Mouse (Mus musculus) ES-E14 (cell line): ENCODE measurements around the gene Gm11627. TPM values are rescaled to one million over a fixed set of nuclear protein-coding genes. Genes with fewer than 3 reads are reported as not detected.
A peak's percentile ranks its signal among the peaks of the same experiment; 100 is the strongest.

Source experiments
- DNase-seq: peaks from one replicate; pipeline ENCODE4 v3.0.0-alpha.2; 2013; ENCODE audit warnings: low read depth, low spot score
- H3K27ac ChIP-seq: 2 replicates; pipeline ENCODE4 v1.5.1; 2012; ENCODE audit warnings: low read depth, mild to moderate bottlenecking, low read length, moderate library complexity, mixed read lengths; ENCODE audit not compliant: poor library complexity, insufficient read depth, severe bottlenecking
- H3K36me3 ChIP-seq: 2 replicates; pipeline ENCODE4 v1.6.1; 2012; ENCODE audit warnings: mild to moderate bottlenecking, low read length, moderate library complexity, mixed read lengths; ENCODE audit not compliant: control insufficient read depth, poor library complexity, insufficient read depth, severe bottlenecking
- H3K4me1 ChIP-seq, 2 experiments: fragments of 150-350 bp in 1 of 2; sonication (generic) in 1 of 2; 2 replicates each; pipeline ENCODE4 v1.6.1; 2012; ENCODE audit warnings: low read length in 2 of 2, mild to moderate bottlenecking in 1 of 2, mixed read lengths in 1 of 2; ENCODE audit not compliant: control insufficient read depth in 2 of 2, insufficient read depth in 2 of 2, poor library complexity in 1 of 2
- H3K4me3 ChIP-seq, 2 experiments: fragments of 150-350 bp in 1 of 2; sonication (generic) in 1 of 2; 2 replicates each; pipeline ENCODE4 v1.5.1; 2012; ENCODE audit warnings: low read length in 2 of 2, low read depth in 1 of 2, mild to moderate bottlenecking in 1 of 2, mixed read lengths in 1 of 2; ENCODE audit not compliant: insufficient read depth in 1 of 2, poor library complexity in 1 of 2, severe bottlenecking in 1 of 2
- H3K9ac ChIP-seq: 2 replicates; pipeline ENCODE4 v1.6.1; 2012; ENCODE audit warnings: low read depth, mild to moderate bottlenecking, low read length, mixed read lengths; ENCODE audit not compliant: poor library complexity, insufficient read depth, severe bottlenecking
- H3K9me3 ChIP-seq: fragments of 150-350 bp; sonication (generic); 2 replicates; pipeline ENCODE4 v1.6.1; 2012; ENCODE audit warnings: low read depth, mild to moderate bottlenecking, low read length; ENCODE audit not compliant: control insufficient read depth, insufficient read depth
- CHD2 ChIP-seq: IDR thresholded peaks from 2 replicates; pipeline ENCODE4 v1.6.1; 2014; ENCODE audit warnings: mild to moderate bottlenecking, low read depth, low read length, inconsistent platforms
- HCFC1 ChIP-seq: IDR thresholded peaks from 2 replicates; pipeline ENCODE4 v1.6.1; 2012; ENCODE audit warnings: low read length, inconsistent platforms, borderline replicate concordance; ENCODE audit not compliant: insufficient read depth
- MAFK ChIP-seq: IDR thresholded peaks from 2 replicates; pipeline ENCODE4 v1.6.1; 2014; ENCODE audit warnings: mild to moderate bottlenecking, low read depth, low read length, inconsistent platforms; ENCODE audit not compliant: insufficient read depth
- ZC3H11A ChIP-seq: IDR thresholded peaks from 2 replicates; pipeline ENCODE4 v1.6.1; 2012; ENCODE audit warnings: low read depth, mild to moderate bottlenecking, inconsistent platforms, low read length, borderline replicate concordance
- ZNF384 ChIP-seq: IDR thresholded peaks from 2 replicates; pipeline ENCODE4 v1.6.1; 2012; ENCODE audit warnings: low read depth, low read length, inconsistent platforms
- in situ Hi-C, 2 experiments: fragments of 600-800 bp; cut with MboI; formaldehyde crosslinking; loops; one replicate each; pipeline ENCODE4 v1.15.1; 2025; ENCODE audit warnings: low sequenced_read_pairs in 2 of 2, inconsistent platforms in 1 of 2; ENCODE audit not compliant: unreplicated experiment in 2 of 2
- total RNA-seq: library from RNA; depleted of rRNA; stranded (reverse); fragments of 300-350 nt; gene quantifications from 2 replicates; pipeline ENCODE4 v1.2.3, GENCODE M21; 2012; rRNA removed

Gm11627 gene
- 5.2 and 7.5 TPM in 2 replicates for total RNA-seq

DNA sequence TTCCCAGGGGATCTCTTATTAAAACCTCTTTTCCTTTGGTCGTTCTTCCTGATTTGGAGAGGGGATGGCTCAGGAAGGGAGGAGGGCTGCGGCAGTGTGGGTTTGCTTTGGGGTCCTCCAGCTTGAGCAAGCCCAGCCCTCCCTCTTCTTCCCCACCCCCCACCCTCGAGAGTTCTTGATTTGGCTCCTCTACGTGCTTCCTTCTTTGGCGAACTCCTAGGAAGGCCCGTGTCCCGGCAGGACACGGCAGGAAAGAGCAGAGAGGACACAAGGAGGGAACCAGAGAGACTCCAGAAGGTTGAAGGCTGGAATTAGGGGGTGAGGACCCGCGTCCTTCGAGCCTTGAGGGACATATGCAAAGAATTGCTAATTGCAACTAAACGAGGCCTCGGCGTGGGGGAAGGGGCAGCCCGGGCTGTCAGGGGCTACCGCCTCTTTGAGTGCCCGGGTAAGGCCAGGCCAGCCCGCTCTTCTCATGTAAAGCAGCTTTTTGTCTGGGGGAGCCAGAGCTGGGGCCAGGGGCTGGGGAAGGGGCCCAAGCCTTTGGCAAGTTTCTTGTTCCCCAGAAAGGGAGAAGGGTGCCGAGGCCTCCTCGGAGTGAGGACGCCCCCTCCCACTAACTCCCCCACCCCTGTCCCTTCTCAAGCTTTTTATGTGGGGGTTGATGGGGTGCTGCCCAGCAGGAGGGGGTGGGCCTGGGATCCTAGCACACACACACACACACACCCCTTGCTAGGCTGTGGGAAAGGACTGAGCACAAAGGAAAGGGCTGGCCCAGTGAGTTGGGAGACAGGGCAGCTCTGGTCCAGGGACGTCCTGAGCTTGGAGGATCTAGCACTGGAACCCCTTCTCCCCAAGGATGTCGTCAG, at the start of gene Gm11627:
Gene Gm11627 (minus strand): TSS at position 297 of the 869 bp plus-strand sequence.
- in situ Hi-C loops = no loop called here
- peak within 1 kb of the TSS; percentile 89 for H3K27ac ChIP-seq
- H3K4me1 ChIP-seq = peaks cover 13 to 35% of the 10 kb centered on the region in 2 experiments
- no peaks in the 10 kb centered on the region for H3K36me3 ChIP-seq
- DNase-seq = no peak
- peak within 1 kb of the TSS; percentile 66 for H3K9ac ChIP-seq
- no peaks in the 10 kb centered on the region for H3K9me3 ChIP-seq
- peak within 1 kb of the TSS; percentile 55 to 64 for H3K4me3 ChIP-seq
- TF ChIP-seq CHD2 (no peak), ZNF384 (no peak), ZC3H11A (no peak), MAFK (no peak), HCFC1 (no peak)

DNA sequence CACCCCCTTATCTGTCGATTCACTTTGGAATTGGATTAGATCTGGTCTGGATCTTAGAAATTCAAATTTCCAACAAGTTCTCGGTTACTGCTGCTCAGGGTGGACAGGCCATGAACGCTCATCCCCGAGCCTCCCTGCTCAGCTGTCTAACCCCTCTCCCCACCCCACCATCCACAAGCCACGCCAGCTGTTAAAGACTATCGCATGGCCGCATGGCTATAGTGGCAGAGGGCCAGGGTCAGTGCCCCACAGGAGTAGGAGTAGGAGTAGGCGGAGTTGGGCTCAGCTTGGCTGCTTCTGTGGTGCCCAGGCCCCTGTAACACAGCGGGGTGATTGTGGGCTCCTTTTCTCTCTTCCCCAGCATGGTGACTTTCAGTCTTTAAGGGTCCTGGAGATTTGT, 49.3 kb upstream of the Gm11627 start:
- Histone ChIP-seq H3K36me3 (no peaks in the 10 kb centered on the region), H3K4me3 (no peak overlapping the region), H3K9ac (no peak overlapping the region), H3K27ac (no peak overlapping the region), H3K4me1 (peaks cover 0 to 31% of the 10 kb centered on the region in 2 experiments; a peak in 2 of 4 replicates), H3K9me3 (no peaks in the 10 kb centered on the region)
- TF ChIP-seq CHD2 = no peak
- TF ChIP-seq HCFC1 = no peak
- no peak for TF ChIP-seq ZNF384
- no peak for TF ChIP-seq ZC3H11A
- no peak for TF ChIP-seq MAFK
- no peak for DNase-seq
- in situ Hi-C loops = no loop called here

DNA sequence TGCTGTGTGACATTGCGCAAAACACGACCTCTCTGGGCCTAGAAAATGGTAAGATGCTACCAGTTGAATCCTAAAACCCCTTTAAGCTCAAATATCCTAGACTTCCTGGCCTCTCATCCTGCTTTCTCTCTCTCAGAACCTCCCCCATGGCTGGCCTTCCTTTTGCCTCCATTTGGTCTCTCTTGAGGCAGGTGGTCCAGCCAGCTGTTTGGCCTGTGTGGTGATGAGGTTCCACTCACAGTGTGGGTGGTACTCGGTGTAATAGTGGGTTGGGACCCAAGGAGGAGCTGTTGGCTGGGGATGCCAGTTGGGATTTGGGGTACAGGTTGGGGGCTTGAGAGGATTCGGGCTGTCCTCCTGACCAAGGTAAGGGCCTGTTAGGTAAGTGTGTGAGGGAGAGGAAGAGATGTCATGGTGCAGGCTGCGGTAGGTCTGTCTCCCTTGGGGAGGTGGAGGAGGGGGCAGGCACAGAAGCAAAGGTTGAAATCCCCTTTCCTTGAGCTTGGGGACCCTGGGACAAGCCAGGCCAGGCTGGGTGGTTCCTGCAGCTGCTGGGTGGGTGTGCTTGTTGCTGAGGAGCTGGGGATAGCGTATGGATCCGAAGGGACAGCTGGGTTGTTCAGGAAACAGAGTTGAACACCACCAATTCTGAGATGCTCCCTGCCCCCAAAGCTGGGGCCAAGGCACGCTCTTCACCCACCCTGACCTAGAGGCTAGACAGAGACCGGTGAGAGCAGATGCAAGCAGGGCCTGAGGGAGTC, 48.1 kb upstream of the Gm11627 start:
- no peak overlapping the region for H3K9ac ChIP-seq

DNA sequence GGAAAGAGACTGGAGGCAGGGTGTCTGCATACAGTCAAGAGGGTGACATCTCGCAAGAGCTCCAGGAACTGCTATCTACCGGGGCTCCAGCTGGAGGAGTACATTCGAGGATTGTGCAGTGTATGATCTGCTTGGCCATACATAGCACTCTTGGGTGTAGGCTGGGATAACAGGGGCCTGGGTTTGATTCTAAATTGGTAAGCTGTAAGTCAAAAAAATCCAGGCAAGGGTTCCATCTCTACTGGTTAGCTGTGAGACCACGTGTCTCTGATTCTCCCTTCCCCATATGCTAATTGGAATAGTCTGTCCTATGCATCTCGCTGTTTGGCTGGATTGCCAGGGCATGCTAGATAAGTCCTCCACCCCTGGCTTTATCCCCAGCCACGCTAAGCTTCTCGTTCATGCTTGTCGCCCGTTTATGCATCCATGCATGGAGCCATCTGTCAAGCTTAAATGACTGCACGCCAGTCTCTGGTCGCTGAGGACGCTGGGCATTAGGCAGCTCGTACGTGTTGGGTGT, 45.7 kb upstream of the Gm11627 start:
- Histone ChIP-seq H3K27ac (no peak overlapping the region), H3K36me3 (no peaks in the 10 kb centered on the region), H3K4me1 (peaks cover 0 to 24% of the 10 kb centered on the region in 2 experiments; a peak in 2 of 4 replicates), H3K4me3 (no peak overlapping the region), H3K9me3 (no peaks in the 10 kb centered on the region), H3K9ac (no peak overlapping the region)
- in situ Hi-C loops = no loop called here
- DNase-seq = no peak
- TF ChIP-seq ZNF384 (no peak), CHD2 (no peak), MAFK (no peak)

More for the DNA sequence above, 48.1 kb upstream of the Gm11627 start:
- in situ Hi-C loops = no loop called here
- Histone ChIP-seq H3K27ac (no peak overlapping the region), H3K9me3 (no peaks in the 10 kb centered on the region), H3K4me1 (peaks cover 0 to 36% of the 10 kb centered on the region in 2 experiments; a peak in 2 of 4 replicates), H3K4me3 (no peak overlapping the region), H3K36me3 (no peaks in the 10 kb centered on the region)
- TF ChIP-seq ZC3H11A (no peak), ZNF384 (no peak), HCFC1 (no peak), MAFK (no peak), CHD2 (no peak)
- DNase-seq = no peak
